Mouse (Mus musculus) R1 (cell line): ENCODE results near the gene Rnft2.

Experiments used
- DNase-seq: peaks from one replicate; pipeline ENCODE4 v3.0.0-alpha.2; 2018; ENCODE audit warnings: low read depth, low spot score

Rnft2 gene

DNA sequence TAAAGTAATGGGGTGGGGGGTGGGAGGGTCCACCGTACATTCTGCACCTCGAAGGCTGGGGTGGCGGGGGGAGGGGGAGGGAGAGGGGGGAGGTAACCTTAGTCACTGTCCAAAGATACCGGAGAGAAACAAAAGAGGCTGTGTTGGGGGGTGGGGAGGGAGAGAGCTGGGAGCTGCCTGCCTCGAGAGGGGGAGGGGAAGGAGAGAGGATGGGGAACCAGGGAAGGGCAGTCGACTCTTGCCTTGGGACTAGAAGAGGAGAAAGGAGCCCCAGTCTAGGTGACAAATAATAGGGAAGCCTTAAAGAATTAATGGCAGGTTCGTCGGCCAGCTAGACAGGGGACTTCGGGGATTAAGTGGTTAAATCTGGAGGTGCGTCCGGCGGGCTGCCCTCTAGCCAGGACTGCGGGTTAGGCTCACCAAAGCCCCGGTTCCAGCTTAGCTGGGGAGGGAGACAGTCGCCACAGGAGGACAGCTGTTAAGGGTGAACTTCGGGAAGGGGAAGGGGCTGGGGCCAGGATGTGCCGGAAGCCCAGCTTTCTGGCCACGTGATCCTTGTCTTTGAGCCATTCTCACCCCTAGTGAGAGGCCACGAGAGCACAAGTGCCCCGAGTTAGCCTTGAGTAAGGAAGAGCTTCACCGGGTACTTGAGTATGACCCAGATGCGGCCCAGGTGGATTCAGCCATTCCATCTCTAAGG lies 70.5 kb downstream of the Rnft2 start:
- peak; percentile 56 for DNase-seq

DNA sequence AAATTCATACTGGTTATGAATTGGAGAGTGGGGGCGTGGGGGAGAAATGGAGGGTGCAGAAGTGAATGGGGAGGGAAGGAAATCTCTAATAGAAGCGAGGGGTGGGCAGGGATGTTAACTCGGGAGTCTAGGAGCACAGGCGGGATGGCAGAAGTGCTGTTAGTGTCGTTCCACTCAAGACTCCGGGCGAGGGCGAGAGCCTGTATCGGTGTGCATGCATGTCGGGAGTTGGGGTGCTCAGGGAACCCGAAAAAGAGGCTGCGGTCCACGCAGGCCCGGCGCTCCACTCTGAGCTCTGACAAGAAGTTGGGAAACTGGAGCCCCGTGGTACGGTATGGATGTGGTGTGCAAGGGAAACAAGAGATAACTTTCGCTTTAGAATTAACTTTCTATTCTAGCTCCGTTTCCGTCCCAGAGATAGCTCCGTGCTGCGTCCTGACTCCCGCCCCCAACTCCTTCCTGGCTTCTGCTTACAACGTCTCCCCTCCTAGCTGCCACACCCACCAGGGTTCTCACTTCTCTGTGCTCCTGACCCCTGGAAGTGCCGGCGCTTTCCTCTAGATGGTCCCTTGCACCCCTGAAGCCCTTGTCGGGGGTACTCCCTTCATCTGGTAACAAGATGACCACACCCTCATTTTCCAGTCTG lies 72.7 kb downstream of the Rnft2 start:
- DNase-seq = peak; percentile 45

DNA sequence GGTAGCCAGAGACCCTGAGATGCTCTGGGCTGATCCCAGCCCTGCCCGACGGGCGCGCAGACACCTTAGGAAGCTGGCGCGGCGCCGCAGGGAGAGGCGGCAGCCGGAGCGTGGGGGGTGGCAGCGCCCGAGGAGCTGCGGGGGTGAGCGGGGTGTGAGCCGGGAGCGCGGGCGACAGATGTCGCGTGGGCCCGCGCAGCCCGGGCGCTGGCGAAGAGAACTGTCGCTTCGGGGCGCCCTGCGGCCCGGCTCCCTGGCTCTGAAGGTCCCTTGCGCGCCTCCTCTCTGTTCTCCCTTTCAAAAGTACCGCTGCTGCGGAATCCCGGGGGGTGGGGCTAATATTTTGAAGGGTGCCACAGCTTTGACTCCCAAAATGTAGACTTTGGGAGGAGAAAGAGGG lies 73.3 kb downstream of the Rnft2 start:
- peak; percentile 28 for DNase-seq

DNA sequence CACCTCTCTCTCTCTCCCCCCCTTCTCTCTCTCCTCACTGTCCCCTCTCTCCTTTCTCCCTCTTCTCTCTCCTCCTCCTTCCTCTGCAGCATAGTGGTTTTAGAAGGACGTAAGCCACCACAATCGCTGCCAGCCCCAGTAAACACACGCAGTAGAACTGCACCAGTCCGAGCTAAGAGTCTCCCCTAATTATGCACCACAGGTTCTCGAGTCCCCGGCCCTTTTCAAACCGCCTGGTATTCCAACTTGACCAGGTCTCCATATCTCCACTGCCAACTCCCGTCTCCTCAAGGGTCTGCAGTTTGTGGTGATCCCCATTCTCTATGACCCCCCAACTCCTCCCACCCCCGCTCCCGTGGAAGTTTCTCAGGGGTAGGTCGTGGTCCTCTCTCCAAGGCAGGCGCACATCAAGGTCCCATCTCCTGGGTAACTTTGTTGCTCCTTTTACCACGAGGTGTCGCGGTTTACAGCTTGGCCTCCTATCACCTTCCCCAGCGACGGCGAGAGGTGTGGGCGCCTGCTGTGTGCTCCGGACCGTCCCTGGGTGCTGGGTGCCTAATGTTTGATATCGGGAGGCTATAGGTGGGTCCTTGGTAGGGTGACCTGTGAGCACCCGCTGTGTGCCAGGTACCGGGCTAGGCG lies 73.9 kb downstream of the Rnft2 start:
- DNase-seq = peak; percentile 63

DNA sequence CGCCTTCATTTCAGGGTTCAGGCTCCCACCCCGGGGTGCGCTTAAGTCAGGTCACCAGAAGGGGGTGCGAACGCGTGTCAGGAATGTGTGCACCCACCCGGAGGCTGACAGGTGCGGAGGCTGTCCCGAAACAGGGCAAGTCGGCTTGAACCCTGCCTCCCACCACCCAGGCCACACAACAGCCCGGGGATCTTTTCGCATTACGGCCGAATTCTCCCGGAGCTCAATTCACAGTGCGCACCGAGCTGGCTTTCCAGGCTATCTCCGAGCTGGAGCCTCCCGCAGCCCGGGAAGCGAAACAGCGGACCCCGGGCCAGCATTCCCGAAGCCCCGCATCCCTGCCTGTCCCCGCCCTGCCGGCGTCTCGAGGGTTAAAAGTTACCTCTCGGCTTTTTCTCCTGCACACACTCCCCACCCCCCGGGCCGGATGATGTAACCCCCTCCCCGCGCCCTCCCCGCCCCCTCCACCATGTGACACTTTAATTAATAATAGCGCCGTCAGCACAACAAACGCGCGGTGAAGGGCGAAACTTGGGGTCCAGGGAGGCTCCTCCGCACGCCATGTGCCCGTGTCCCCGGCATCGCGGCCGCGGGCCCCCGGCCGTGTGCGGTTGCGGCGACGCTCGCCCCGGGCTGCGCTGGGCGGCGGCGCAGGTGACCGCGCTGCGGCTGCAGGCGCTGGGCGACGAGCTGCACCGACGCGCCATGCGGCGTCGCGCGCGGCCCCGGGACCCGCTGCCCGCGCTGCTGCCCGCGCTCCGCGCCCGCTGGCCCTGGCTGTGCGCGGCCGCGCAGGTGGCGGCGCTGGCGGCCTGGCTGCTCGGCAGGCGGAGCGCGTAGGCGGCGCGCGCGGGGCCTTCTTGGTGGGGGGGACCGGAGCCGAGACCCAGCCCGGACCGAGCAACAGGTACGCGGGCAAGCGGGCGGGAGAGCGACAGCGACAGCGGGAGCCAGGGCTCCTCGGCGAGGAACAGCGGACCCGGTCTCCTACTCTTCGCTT lies 75.4 kb downstream of the Rnft2 start:
- peak; percentile 57 for DNase-seq

DNA sequence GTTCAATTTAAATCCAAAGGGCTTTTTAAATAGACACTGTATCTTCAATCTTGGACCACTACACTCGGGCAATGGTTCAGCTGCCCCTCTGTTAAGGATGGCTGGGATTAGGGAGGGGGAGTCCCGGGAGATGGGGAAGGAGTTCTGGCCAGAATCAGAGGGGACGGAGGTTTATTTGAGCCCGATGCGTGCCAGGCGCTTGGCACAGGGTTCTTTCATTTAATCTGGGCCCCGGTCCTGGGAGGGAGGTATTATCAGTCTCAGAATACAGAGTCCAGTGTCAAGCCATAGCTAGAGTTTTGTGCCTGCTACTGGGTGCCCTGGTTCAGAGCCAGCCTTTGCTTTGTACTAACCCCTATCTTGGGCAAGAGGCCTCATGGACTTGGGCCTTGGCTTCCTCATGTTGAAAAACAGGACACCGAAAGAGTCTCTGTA lies 77.3 kb downstream of the Rnft2 start:
- no peak for DNase-seq

DNA sequence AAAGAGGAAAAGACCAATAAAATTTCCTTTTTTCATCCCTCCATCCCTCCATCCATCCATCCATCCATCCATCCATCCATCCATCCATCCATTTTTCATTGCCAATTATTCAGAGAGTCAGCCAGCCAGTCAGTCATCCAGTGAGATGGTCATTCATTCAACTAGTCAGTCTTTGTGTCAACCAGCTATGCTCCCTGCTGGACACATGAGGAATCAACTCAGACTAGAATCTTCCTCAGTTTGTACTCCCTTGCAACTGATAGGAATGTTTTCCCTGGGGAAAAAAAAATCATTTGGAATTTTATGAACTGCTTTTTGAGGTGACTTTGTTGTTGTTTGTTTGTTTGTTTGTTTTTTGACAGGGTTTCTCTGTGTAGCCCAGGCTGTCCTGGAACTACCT lies 79.5 kb downstream of the Rnft2 start:
- peak; percentile 45 for DNase-seq

DNA sequence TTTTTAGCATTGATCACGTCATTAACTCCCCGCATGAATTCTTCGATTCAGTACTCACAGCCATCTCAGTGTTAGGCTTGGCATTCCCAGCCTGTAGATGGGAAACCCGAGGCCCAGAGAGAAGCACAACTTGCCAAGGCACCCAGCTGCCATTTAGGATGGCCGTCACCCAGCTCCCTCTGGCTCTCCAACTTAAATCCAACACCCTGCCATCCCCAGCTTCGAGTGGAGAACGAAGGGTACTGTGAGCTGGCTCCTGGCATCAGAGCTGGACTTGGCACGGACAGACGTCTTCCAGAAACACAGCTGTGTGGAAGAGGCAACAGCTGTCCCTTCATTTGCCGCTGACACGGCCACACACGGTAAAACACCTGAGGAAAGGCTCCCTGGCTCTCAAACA lies 80.3 kb downstream of the Rnft2 start, which contains the start of gene Hrk:
Gene Hrk (plus strand): TSS at position 68 of the 400 bp plus-strand sequence.
- no peak for DNase-seq

DNA sequence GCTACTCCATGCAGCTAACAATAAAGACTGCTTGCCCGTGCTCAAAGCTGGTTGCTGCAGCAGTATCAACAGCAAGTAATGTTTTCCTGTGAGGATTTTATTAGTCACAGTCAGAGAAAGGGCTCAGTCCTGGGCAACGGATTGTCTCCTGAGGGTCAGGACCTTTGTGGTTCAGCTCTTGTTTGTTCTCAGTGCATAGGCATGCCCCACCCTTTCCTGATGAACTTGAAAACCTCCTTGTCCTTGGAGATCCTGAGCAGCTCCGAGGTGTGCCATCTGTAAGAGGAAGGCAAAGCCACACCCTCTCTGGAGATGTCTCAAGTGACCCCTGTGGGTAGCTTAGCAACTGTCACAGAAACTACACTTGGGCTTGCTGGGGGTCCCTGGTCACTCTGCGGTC lies 84.2 kb downstream of the Rnft2 start:
- peak; percentile 64 for DNase-seq

DNA sequence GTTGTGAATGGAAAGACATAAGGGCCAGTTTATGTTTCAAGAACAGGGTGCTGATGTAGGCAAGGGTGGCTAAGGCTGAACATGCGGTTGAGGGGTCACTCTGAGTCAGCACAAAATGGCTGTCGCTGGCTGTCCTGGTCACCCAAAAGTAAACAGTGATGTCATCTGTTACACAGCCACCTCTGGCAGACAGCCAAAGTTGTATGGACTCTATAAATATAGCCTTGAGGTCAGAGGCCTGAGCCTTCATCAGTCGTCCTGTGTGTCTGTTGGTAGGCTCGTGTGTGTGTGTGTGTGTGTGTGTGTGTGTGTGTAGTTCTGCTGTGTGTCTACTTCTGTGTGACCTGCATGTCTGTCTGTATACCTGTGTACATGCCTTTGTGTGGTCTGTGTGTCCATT lies 87.9 kb downstream of the Rnft2 start:
- DNase-seq = no peak

DNA sequence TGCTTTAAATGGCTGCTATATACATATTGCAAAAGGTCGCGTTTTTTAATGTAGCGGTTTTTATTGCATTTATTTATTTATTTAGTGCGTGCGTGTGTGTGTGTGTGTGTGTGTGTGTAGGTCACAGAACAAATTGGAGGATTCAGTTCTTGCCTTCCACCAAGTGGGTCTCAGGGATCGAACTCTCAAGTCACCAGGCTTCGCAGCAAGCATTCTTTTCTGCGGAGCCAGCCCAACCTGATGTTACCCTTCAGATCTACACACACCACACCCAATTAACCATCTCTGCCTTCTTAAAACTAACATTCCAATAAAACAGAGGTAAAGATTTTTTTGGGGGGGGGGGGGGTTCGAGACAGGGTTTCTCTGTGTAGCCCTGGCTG lies 89.4 kb downstream of the Rnft2 start:
- DNase-seq = no peak

DNA sequence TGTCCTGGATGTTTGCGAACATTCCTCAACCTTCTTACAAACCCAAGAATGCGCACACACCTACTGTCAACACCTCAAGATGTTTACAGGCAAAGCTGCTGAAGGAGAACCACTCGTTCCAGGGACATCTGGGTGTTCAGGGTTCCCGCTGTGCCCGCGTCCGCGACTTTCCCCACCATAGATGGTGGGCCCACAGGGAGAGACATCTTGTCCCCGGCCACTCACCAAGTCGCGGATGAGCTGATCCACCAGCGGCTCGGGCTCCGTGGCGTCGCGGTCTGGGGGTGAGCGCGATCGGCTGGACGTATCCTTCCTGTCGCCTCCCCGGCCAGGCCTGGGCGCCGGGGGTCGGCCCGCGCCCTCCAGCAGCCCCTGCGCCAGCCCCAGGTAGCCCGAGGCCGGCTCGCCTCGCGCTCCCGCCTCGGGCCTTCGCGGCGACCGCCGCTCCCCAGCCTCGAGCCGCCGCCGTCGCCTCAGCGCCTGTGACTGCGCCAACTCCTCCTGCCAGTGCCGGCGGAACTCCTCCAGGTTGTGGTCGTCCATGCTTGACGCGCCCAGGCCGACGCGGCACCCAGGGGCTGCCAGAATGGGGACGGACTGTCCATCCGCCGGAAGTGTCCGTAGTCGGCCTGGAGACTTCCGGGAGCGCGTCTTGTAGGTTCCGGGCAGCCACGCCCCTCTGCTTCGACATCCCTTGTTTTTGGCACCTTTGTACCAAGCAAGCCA lies 89.9 kb downstream of the Rnft2 start, which contains the start of gene Fbxw8:
Gene Fbxw8 (minus strand): TSS at position 626 of the 726 bp plus-strand sequence.
- peak; percentile 88 for DNase-seq

DNA sequence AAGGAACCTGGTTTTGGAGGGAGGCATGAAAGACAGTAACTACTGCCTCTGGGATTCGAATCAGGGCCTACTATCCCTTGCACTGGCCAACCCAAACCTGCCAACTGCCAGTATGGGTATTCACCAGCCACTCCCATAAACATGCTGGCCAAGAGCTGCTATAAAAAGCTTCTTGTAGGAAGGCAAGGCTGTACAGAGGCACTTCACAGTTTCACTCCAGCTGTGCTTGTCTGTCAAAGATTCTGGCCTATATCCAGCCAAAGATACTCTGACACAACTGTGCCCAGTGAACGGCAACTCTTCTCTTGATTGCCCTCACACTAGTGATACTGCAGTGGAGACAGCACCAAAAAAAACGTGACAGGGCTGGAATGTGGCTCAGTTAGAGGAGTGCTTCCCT lies 95.2 kb downstream of the Rnft2 start:
- DNase-seq = no peak

DNA sequence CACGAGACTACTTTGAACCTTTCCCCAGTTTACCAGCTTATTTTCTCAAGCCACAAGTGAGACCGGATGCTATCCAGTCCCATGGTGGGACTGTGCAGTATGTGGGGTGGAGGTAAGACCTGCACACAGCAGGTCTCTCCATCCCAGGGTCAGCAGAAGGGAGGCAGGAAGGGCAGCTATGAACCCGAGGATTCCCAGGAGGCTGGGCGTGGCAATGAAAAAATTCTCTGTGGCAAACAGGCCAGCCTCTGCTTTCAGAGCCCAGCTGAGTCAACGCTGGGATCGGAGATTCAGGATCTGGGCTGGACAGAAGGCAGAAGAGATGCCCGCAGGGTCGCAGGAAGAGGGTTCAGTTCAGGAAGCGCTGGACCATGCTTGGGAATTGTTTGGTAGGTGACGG lies 97.7 kb downstream of the Rnft2 start:
- DNase-seq = no peak

DNA sequence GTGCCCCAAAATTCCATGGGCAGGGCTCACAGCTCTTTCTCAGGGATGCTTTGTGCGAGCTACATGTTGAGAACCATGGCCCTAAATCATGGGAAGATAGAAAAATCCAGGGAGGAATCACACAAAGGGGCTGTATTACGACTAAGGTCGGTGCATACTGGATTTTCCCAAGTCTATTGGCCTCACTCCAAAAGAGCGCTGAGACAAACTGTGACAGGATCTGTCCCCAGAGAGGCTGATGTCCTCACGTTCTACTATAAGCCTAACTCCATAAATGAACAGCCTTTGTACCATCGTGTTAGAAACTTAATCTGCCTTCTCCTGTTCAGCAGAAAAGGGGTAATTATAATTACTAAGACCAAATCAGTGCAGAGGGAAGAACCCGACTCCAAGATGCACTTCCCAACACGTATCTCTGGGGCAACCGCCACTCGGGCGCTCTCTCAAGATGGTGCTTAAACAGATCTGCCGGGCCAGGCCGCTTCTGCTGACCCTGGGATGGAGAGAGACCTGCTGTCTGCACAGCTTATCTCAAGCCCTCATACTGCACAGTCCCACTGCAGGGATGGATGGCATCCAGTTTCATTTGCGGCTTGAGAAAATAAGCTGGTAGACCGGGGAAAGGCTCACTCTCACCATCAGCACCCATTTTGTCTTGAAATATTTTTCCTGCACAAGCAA lies 98.8 kb downstream of the Rnft2 start:
- DNase-seq = no peak

DNA sequence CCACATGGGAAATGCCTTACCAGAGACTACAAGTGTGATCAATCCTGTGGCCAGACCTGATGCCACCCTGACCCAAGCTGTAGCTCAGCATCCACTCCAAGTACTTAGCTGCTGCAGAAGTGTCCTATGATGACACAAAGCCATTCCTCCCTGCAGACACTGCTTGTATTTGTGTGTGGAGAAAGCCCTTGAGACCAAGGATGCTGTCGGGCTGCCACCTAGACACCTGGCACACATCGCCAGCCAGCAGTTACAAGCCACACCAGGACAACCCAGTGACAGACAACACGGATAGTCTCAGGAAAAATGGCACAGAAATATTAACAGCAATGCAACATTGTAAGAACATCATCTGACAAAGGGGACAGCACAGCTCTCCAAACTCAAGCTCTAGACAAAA lies 99.5 kb downstream of the Rnft2 start:
- no peak for DNase-seq

DNA sequence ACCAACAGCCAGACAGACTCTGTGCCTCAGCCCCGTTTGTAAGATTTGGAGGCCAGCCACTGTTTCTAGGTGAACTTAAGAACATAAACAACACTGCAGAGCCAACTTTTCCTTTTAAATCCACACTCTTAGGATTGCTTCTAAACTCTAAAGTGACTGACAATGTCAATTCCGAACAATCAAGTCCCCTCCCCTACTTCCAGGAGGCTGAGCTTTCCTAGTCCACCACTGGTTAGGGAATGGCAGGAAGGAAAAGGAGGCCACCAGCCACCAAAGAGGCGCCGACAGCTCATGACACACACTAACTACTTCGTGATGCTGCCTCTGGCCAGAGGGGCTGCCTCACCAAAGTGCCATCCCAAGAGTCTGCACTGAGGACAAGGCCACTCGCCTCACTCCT lies 100.1 kb downstream of the Rnft2 start:
- no peak for DNase-seq

DNA sequence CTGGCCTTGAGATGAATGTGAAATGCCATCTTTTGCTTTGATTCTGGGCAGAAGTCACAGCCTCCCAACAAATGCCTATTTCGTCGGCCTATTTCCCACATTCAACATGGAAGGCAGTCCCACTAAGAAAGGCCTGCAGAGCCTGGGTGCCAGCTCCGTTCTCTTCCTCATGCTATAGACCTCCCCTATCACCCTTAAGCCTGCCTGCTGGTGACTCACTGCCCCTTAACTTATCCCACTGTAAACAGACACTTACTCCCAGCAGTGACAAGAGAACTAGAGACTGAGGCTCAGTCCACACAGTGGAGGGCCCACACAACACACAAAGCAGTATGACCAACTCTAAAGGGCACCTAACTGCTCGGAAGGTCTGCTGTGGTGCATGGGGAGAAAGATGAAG lies 100.6 kb downstream of the Rnft2 start:
- no peak for DNase-seq

DNA sequence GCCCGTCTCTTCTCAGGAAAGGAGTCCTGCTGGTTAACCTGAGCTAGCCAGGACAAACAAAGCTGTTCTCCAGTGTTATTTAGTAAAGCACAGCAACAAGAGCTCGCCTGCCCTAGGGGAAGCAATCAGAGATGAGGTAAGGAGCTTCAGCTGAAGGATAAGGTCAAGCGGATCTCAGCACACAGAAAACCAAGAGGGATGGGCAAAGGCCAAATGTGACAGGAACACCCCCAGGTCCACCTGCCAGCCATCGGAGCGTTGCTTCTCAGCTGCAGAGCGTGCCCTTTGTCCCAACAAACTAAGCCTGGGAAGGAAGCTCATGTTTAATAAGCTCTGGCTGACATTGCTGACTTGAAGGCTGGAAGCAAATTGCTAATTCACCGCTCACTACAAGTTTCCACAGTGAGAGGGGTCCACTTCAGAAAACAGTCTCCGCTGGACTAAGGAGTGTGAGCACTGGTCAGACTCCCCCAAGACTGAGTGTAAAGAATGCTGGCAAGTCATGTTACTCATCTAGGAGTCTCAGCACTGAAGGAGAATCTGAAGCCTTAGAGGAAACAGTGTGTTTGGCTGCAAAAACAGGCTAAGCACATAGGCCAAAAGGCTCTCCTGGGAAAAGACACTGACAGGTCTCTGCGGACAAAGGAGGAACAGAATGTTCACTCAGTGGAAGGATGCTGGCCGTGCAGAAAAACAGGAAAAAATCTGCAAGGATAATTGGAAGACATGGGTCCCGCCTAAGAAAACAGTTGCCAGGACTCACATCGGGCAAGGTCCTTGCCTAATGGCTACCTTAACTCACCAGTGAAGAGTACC lies 101.5 kb downstream of the Rnft2 start:
- DNase-seq = no peak

DNA sequence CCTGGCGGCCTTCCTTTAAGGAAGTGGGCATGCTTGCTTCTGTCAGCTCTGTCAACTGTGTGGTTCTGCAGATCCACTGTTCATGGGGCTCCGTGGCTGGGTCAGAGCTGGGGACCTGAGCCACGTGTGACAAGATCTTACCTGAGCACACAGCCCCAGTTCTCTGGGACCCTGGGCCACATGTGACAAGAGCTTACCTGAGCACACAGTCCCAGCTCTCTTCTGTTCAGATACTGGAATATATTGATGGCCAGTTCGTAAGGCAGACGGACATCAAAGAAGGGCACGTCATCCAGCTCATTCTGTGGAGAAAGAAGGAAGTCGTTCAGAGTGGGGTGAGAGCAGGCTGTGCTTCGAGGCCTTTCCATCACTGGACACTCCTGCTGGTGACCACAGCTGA lies 102.4 kb downstream of the Rnft2 start:
- DNase-seq = no peak
